Mouse (Mus musculus): ENCODE measurements around the gene H2-M3. TPM values are rescaled to one million over a fixed set of nuclear protein-coding genes. Genes with fewer than 3 reads are reported as not detected.

The H2-M3 gene
- polyA plus RNA-seq, 1 experiment from 2014 or later = 0.74 TPM

- DNase-seq (ENCODE audit: low spot score) = no peak
- no peak within 1 kb of the TSS for H3K4me3 ChIP-seq
- no peaks in the 10 kb centered on the region for H3K36me3 ChIP-seq
- H3K9me3 ChIP-seq (replicated peaks) = no peaks in the 10 kb centered on the region
- no peaks in the 10 kb centered on the region for H3K4me1 ChIP-seq
- H3K27ac ChIP-seq = no peak within 1 kb of the TSS
- 89% methylated on average over 4 of the region's 4 CpGs for WGBS
- no peaks in the 10 kb centered on the region for H3K27me3 ChIP-seq (ENCODE audit: low read depth, poor library complexity, severe bottlenecking)
Observed at GRCm38 (mm10) chr17:37304213-37304612, 34.2 kb downstream of the H2-M3 start, which contains the start of gene Olfr101. Gene Olfr101, minus strand, starts transcription at chr17:37304313.

- Histone ChIP-seq H3K36me3 (no peaks in the 10 kb centered on the region), H3K4me1 (no peaks in the 10 kb centered on the region), H3K27ac (no peak overlapping the region), H3K9me3 (replicated peaks) (no peaks in the 10 kb centered on the region), H3K4me3 (no peak overlapping the region), H3K27me3 (ENCODE audit: low read depth, poor library complexity, severe bottlenecking) (no peaks in the 10 kb centered on the region)
- WGBS = 46% methylated on average over 4 of the region's 4 CpGs
- DNase-seq (ENCODE audit: low spot score) = no peak
Observed at GRCm38 (mm10) chr17:37308483-37308882, 38.5 kb downstream of the H2-M3 start.

GRCm38 (mm10) chr17:37310146-37310699 lies 40.2 kb downstream of the H2-M3 start:
- Histone ChIP-seq H3K9me3 (replicated peaks) (no peaks in the 10 kb centered on the region), H3K27ac (no peak overlapping the region), H3K4me1 (no peaks in the 10 kb centered on the region), H3K27me3 (ENCODE audit: low read depth, poor library complexity, severe bottlenecking) (no peaks in the 10 kb centered on the region), H3K4me3 (no peak overlapping the region), H3K36me3 (no peaks in the 10 kb centered on the region)
- whole genome bisulfite sequencing = 48% methylated on average over 2 of the region's 2 CpGs
- no peak for DNase-seq (ENCODE audit: low spot score)

GRCm38 (mm10) chr17:37316954-37317353 lies 46.9 kb downstream of the H2-M3 start, which contains the start of gene Olfr102:
Gene Olfr102, minus strand, starts transcription at chr17:37317054.
- Histone ChIP-seq H3K4me3 (no peak within 1 kb of the TSS), H3K9me3 (replicated peaks) (no peaks in the 10 kb centered on the region; the same call in 1 of the 2 replicates), H3K4me1 (no peaks in the 10 kb centered on the region), H3K36me3 (no peaks in the 10 kb centered on the region), H3K27ac (no peak within 1 kb of the TSS), H3K27me3 (ENCODE audit: low read depth, poor library complexity, severe bottlenecking) (no peaks in the 10 kb centered on the region)
- no peak for DNase-seq (ENCODE audit: low spot score)

Other genes with a start within 250 kb of the H2-M3 start
- 0.08 and 0.20 TPM in 2 replicates for gene Mog, start 246.8 kb upstream of the H2-M3 start, polyA plus RNA-seq (2016; fragmentation: Nextera tagmentation; extraction: Ambion mirVana)
- 6.6 and 9.0 TPM in 2 replicates for gene Gabbr1, start 224.3 kb upstream of the H2-M3 start, polyA plus RNA-seq (2016; fragmentation: Nextera tagmentation; extraction: Ambion mirVana)
- gene Olfr90, start 181.7 kb upstream of the H2-M3 start, polyA plus RNA-seq (2016; fragmentation: Nextera tagmentation; extraction: Ambion mirVana) = 0.06 TPM in 1 of 2 replicates, not detected in the other
- gene Olfr91, start 171.9 kb upstream of the H2-M3 start, polyA plus RNA-seq (2016; fragmentation: Nextera tagmentation; extraction: Ambion mirVana) = 0.05 TPM in 1 of 2 replicates, not detected in the other
- not detected in 2 replicates for gene Olfr92, start 150.1 kb upstream of the H2-M3 start, polyA plus RNA-seq (2016; fragmentation: Nextera tagmentation; extraction: Ambion mirVana)
- gene Olfr93, start 108.7 kb upstream of the H2-M3 start, polyA plus RNA-seq (2016; fragmentation: Nextera tagmentation; extraction: Ambion mirVana) = not detected in 2 replicates
- not detected in 2 replicates for gene Ubd, start 76.3 kb upstream of the H2-M3 start, polyA plus RNA-seq (2016; fragmentation: Nextera tagmentation; extraction: Ambion mirVana)
- gene Olfr94, start 69.2 kb upstream of the H2-M3 start, polyA plus RNA-seq (2016; fragmentation: Nextera tagmentation; extraction: Ambion mirVana) = not detected in 2 replicates
- gene Olfr95, start 57.1 kb upstream of the H2-M3 start, polyA plus RNA-seq (2016; fragmentation: Nextera tagmentation; extraction: Ambion mirVana) = not detected in 2 replicates
- not detected in 2 replicates for gene Olfr96, start 50.1 kb upstream of the H2-M3 start, polyA plus RNA-seq (2016; fragmentation: Nextera tagmentation; extraction: Ambion mirVana)
- not detected in 2 replicates for gene Olfr97, start 32.9 kb upstream of the H2-M3 start, polyA plus RNA-seq (2016; fragmentation: Nextera tagmentation; extraction: Ambion mirVana)
- gene Olfr98, start 6.5 kb upstream of the H2-M3 start, polyA plus RNA-seq (2016; fragmentation: Nextera tagmentation; extraction: Ambion mirVana) = not detected in 2 replicates
- gene Olfr99, start 13.2 kb downstream of the H2-M3 start, polyA plus RNA-seq (2016; fragmentation: Nextera tagmentation; extraction: Ambion mirVana) = not detected in 2 replicates
- gene Olfr101, start 34.1 kb downstream of the H2-M3 start, polyA plus RNA-seq (2016; fragmentation: Nextera tagmentation; extraction: Ambion mirVana) = not detected in 2 replicates
- not detected in 2 replicates for gene Olfr102, start 46.8 kb downstream of the H2-M3 start, polyA plus RNA-seq (2016; fragmentation: Nextera tagmentation; extraction: Ambion mirVana)
- gene Olfr103, start 69.5 kb downstream of the H2-M3 start, polyA plus RNA-seq (2016; fragmentation: Nextera tagmentation; extraction: Ambion mirVana) = not detected in 2 replicates
- gene Olfr104-ps, start 89.4 kb downstream of the H2-M3 start, polyA plus RNA-seq (2016; fragmentation: Nextera tagmentation; extraction: Ambion mirVana) = not detected in 2 replicates
- gene Olfr105-ps, start 108.8 kb downstream of the H2-M3 start, polyA plus RNA-seq (2016; fragmentation: Nextera tagmentation; extraction: Ambion mirVana) = not detected in 2 replicates
- not detected in 2 replicates for gene Olfr106-ps, start 120.2 kb downstream of the H2-M3 start, polyA plus RNA-seq (2016; fragmentation: Nextera tagmentation; extraction: Ambion mirVana)
- gene Olfr107, start 129.0 kb downstream of the H2-M3 start, polyA plus RNA-seq (2016; fragmentation: Nextera tagmentation; extraction: Ambion mirVana) = not detected in 2 replicates
- not detected in 2 replicates for gene Olfr108, start 175.3 kb downstream of the H2-M3 start, polyA plus RNA-seq (2016; fragmentation: Nextera tagmentation; extraction: Ambion mirVana)
- gene Olfr109, start 188.7 kb downstream of the H2-M3 start, polyA plus RNA-seq (2016; fragmentation: Nextera tagmentation; extraction: Ambion mirVana) = not detected in 2 replicates
- not detected in 2 replicates for gene H2-M2, start 213.3 kb downstream of the H2-M3 start, polyA plus RNA-seq (2016; fragmentation: Nextera tagmentation; extraction: Ambion mirVana)
- not detected in 2 replicates for gene Olfr110, start 222.2 kb downstream of the H2-M3 start, polyA plus RNA-seq (2016; fragmentation: Nextera tagmentation; extraction: Ambion mirVana)
- gene Olfr111, start 237.8 kb downstream of the H2-M3 start, polyA plus RNA-seq (2016; fragmentation: Nextera tagmentation; extraction: Ambion mirVana) = not detected in 2 replicates

All from limb, embryonic 10.5 days (tissue).